8 mouse cellular contexts compared by ENCODE assay signal in genomic region chrX:7764657-7765280, GRCm38 (mm10). TPM values are rescaled to one million over a fixed set of nuclear protein-coding genes. Genes with fewer than 3 reads are reported as not detected.
DNase-seq lines count a peak whose midpoint lies in the region; ATAC-seq and TF ChIP-seq lines count a peak whose summit lies in the region.

No protein-coding gene starts in this region.

- no peak for TF ChIP-seq POLR2A in MEL (IDR thresholded peaks at IDR 0.05; ENCODE audit: control insufficient read depth in 1 of 2, insufficient read depth in 1 of 2, low read depth in 1 of 2, low read length in 2 of 2, poor library complexity in 1 of 2)

- H3K36me3 ChIP-seq in heart, embryonic 14.5 days (ENCODE audit: control insufficient read depth, insufficient read depth, low read length): peaks cover 36% of the 10 kb centered on the region
- peaks cover 13 to 36% of the 10 kb centered on the region in 2 experiments for H3K36me3 ChIP-seq in MEL (ENCODE audit: control insufficient read depth in 1 of 2, insufficient read depth in 2 of 2, low read length in 2 of 2)
- no peaks in the 10 kb centered on the region for H3K36me3 ChIP-seq in hindbrain, embryonic 11.5 days (ENCODE audit: control insufficient read depth, insufficient read depth, low read length)
- H3K36me3 ChIP-seq in midbrain, embryonic 11.5 days (ENCODE audit: control insufficient read depth, insufficient read depth, low read length): no peaks in the 10 kb centered on the region; the same call in 1 of the 2 replicates

- TF ChIP-seq EP300 in MEL (IDR thresholded peaks at IDR 0.05; ENCODE audit: low read depth in 1 of 2, low read length in 2 of 2): no peak

- intact Hi-C loops in heart, postnatal 10 days (cut with DNase I): no loop called here
- intact Hi-C loops in left cerebral cortex, postnatal 25 days (cut with DNase I): loop anchor here (2.0 kb wide), 1 partner anchor 26 kb away; no protein-coding TSS in a partner anchor

- H3K27me3 ChIP-seq in heart, embryonic 14.5 days (ENCODE audit: control insufficient read depth, insufficient read depth, low read length): no peaks in the 10 kb centered on the region
- H3K27me3 ChIP-seq in MEL (ENCODE audit: control insufficient read depth in 1 of 2, insufficient read depth in 2 of 2, low read length in 2 of 2): no peaks in the 10 kb centered on the region
- H3K27me3 ChIP-seq in hindbrain, embryonic 11.5 days (ENCODE audit: control insufficient read depth, insufficient read depth, low read length): no peaks in the 10 kb centered on the region
- no peaks in the 10 kb centered on the region for H3K27me3 ChIP-seq in midbrain, embryonic 11.5 days (ENCODE audit: control insufficient read depth, insufficient read depth, low read length)

- TF ChIP-seq CTCF in MEL (IDR thresholded peaks at IDR 0.05 in 2 of 3, conservative IDR thresholded peaks at IDR 0.05 in 1 of 3; ENCODE audit: control insufficient read depth in 1 of 3, insufficient read depth in 1 of 3, low read depth in 2 of 3, low read length in 3 of 3, poor library complexity in 1 of 3, severe bottlenecking in 1 of 3): no peak

- peak overlapping the region; percentile 66 to 89 for H3K4me3 ChIP-seq in heart, embryonic 14.5 days (ENCODE audit: control insufficient read depth in 1 of 2, insufficient read depth in 1 of 2, low read depth in 1 of 2, low read length in 2 of 2)
- peak overlapping the region; percentile 72 to 75 for H3K4me3 ChIP-seq in MEL (ENCODE audit: control insufficient read depth in 1 of 2, insufficient read depth in 1 of 2, low read depth in 2 of 2, low read length in 2 of 2)
- H3K4me3 ChIP-seq in hindbrain, embryonic 11.5 days (ENCODE audit: low read depth, low read length): peak overlapping the region; percentile 65
- H3K4me3 ChIP-seq in midbrain, embryonic 11.5 days (ENCODE audit: low read depth, low read length): peak overlapping the region; percentile 63

- peak overlapping the region; percentile 73 for H3K4me2 ChIP-seq in heart, embryonic 14.5 days (ENCODE audit: low read length)
- peak overlapping the region; percentile 64 for H3K4me2 ChIP-seq in hindbrain, embryonic 11.5 days (replicated peaks; ENCODE audit: low read depth, low read length)
- H3K4me2 ChIP-seq in midbrain, embryonic 11.5 days: peak overlapping the region; percentile 62

- peaks cover 18% of the 10 kb centered on the region for H3K79me2 ChIP-seq in MEL (ENCODE audit: control insufficient read depth, insufficient read depth, low read length, poor library complexity)

- DNase-seq in heart, postnatal 10 days: no peak
- no peak for DNase-seq in MEL (ENCODE audit: low read depth, low spot score)
- DNase-seq in hindbrain, embryonic 11.5 days (ENCODE audit: low spot score): peak; percentile 5
- DNase-seq in midbrain, embryonic 11.5 days (ENCODE audit: low spot score, missing footprints): peak; percentile 84
- no peak for DNase-seq in left cerebral cortex, postnatal 25 days (ENCODE audit: low spot score in 2 of 2)
- no peak for DNase-seq in left cerebral cortex, adult 8-10 months (ENCODE audit: low spot score in 2 of 2)
- no peak for DNase-seq in layer of hippocampus, adult 8-10 months (ENCODE audit: low spot score in 2 of 2)

- no peak for ATAC-seq in heart, embryonic 14.5 days (ENCODE audit: insufficient number of reproducible peaks, insufficient read depth, low FRiP score, low read depth)
- no peak for ATAC-seq in hindbrain, embryonic 11.5 days (ENCODE audit: low FRiP score)
- ATAC-seq in midbrain, embryonic 11.5 days (ENCODE audit: low FRiP score): no peak

- no peak for TF ChIP-seq RAD21 in MEL (IDR thresholded peaks at IDR 0.05; ENCODE audit: low read depth, low read length)

- H3K27ac ChIP-seq in heart, embryonic 14.5 days (replicated peaks in 1 of 2; ENCODE audit: control insufficient read depth in 1 of 2, insufficient read depth in 1 of 2, low read depth in 2 of 2, low read length in 2 of 2): no peak overlapping the region; a peak in 1 of 4 replicates
- peak overlapping the region; percentile 86 for H3K27ac ChIP-seq in MEL (ENCODE audit: control insufficient read depth, low read depth, low read length)
- no peak overlapping the region for H3K27ac ChIP-seq in hindbrain, embryonic 11.5 days (ENCODE audit: low read depth, low read length)
- H3K27ac ChIP-seq in midbrain, embryonic 11.5 days (ENCODE audit: low read depth, low read length): no peak overlapping the region

- H3K4me1 ChIP-seq in heart, embryonic 14.5 days (ENCODE audit: control insufficient read depth in 2 of 2, insufficient read depth in 2 of 2, low read length in 2 of 2): peaks cover 2 to 20% of the 10 kb centered on the region in 2 experiments; a peak in 3 of 4 replicates
- H3K4me1 ChIP-seq in MEL (ENCODE audit: control insufficient read depth in 1 of 2, insufficient read depth in 2 of 2, low read length in 2 of 2): peaks cover 25 to 40% of the 10 kb centered on the region in 2 experiments
- H3K4me1 ChIP-seq in hindbrain, embryonic 11.5 days (replicated peaks; ENCODE audit: control insufficient read depth, insufficient read depth, low read length): no peaks in the 10 kb centered on the region
- peaks cover 10% of the 10 kb centered on the region for H3K4me1 ChIP-seq in midbrain, embryonic 11.5 days (ENCODE audit: control insufficient read depth, insufficient read depth, low read length)

- H3K9me3 ChIP-seq in heart, embryonic 14.5 days (ENCODE audit: control insufficient read depth, low read length): no peaks in the 10 kb centered on the region
- H3K9me3 ChIP-seq in MEL (replicated peaks; ENCODE audit: insufficient read depth, low read length): no peaks in the 10 kb centered on the region
- no peaks in the 10 kb centered on the region for H3K9me3 ChIP-seq in hindbrain, embryonic 11.5 days (ENCODE audit: control insufficient read depth, low read length)
- H3K9me3 ChIP-seq in midbrain, embryonic 11.5 days (ENCODE audit: control insufficient read depth, low read length): no peaks in the 10 kb centered on the region

- H3K9ac ChIP-seq in heart, embryonic 14.5 days (ENCODE audit: low read length): peak overlapping the region; percentile 84; the same call in 1 of the 2 replicates
- H3K9ac ChIP-seq in MEL (ENCODE audit: control insufficient read depth, low read depth, low read length, poor library complexity, severe bottlenecking): peak overlapping the region; percentile 60
- no peak overlapping the region; the same call in 1 of the 2 replicates for H3K9ac ChIP-seq in hindbrain, embryonic 11.5 days (ENCODE audit: low read depth, low read length)
- peak overlapping the region; percentile 45; the same call in 1 of the 2 replicates for H3K9ac ChIP-seq in midbrain, embryonic 11.5 days (ENCODE audit: low read length)

- 19% methylated on average over 9 of the region's 9 CpGs for WGBS in heart, embryonic 14.5 days
- WGBS in hindbrain, embryonic 11.5 days: 17% methylated on average over 9 of the region's 9 CpGs
- 10% methylated on average over 9 of the region's 9 CpGs for WGBS in midbrain, embryonic 11.5 days

RNA-seq across cellular contexts. Expression of gene Tfe3, which starts 2.4 kb away (rescaled TPM):
- 13.1 and 14.5 TPM in 2 replicates for polyA plus RNA-seq in heart, embryonic 14.5 days (2014; fragmentation: Nextera tagmentation; extraction: Ambion mirVana)
- total RNA-seq in heart, postnatal 10 days (2021): 10 to 100 TPM; 17.4 to 19.0 TPM
- total RNA-seq in MEL (2012; rRNA removed): 20.6 and 23.4 TPM in 2 replicates
- polyA plus RNA-seq in MEL (2012; ENCODE audit: insufficient read depth in 1 of 2, insufficient read length in 2 of 2, low read depth in 1 of 2, low replicate concordance in 2 of 2, missing spikeins in 1 of 2): 10 to 100 TPM in 1 of 2 experiments, not detected in 1; 64.7 TPM
- 18.5 and 21.7 TPM in 2 replicates for polyA plus RNA-seq in hindbrain, embryonic 11.5 days (2014; fragmentation: Nextera tagmentation; extraction: Ambion mirVana)
- 19.4 and 20.6 TPM in 2 replicates for polyA plus RNA-seq in midbrain, embryonic 11.5 days (2014; fragmentation: Nextera tagmentation; extraction: Ambion mirVana)
- total RNA-seq in left cerebral cortex, postnatal 25 days (2021): 10 to 100 TPM; 29.9 to 36.0 TPM
- total RNA-seq in left cerebral cortex, adult 8-10 months (2022): 10 to 100 TPM; 34.5 to 36.0 (median 35.1) TPM
- 10 to 100 TPM; 31.8 to 34.9 (median 32.7) TPM for total RNA-seq in layer of hippocampus, adult 8-10 months (2022)

RNA-seq across cellular contexts. Expression of gene Ccdc120, which starts 14.1 kb away (rescaled TPM):
- 4.7 and 5.9 TPM in 2 replicates for polyA plus RNA-seq in heart, embryonic 14.5 days (2014; fragmentation: Nextera tagmentation; extraction: Ambion mirVana)
- 1 to 10 TPM; 1.4 to 1.7 TPM for total RNA-seq in heart, postnatal 10 days (2021)
- total RNA-seq in MEL (2012; rRNA removed): 3.9 and 5.8 TPM in 2 replicates
- 10 to 100 TPM in 1 of 2 experiments, not detected in 1; 12.2 TPM for polyA plus RNA-seq in MEL (2012; ENCODE audit: insufficient read depth in 1 of 2, insufficient read length in 2 of 2, low read depth in 1 of 2, low replicate concordance in 2 of 2, missing spikeins in 1 of 2)
- polyA plus RNA-seq in hindbrain, embryonic 11.5 days (2014; fragmentation: Nextera tagmentation; extraction: Ambion mirVana): 19.9 and 21.5 TPM in 2 replicates
- 15.8 and 24.1 TPM in 2 replicates for polyA plus RNA-seq in midbrain, embryonic 11.5 days (2014; fragmentation: Nextera tagmentation; extraction: Ambion mirVana)
- total RNA-seq in left cerebral cortex, postnatal 25 days (2021): 10 to 100 TPM; 19.5 to 22.1 TPM
- total RNA-seq in left cerebral cortex, adult 8-10 months (2022): 10 to 100 TPM; 15.7 to 26.0 (median 17.6) TPM
- 10 to 100 TPM; 12.4 to 21.4 (median 17.2) TPM for total RNA-seq in layer of hippocampus, adult 8-10 months (2022)

RNA-seq across cellular contexts. Expression of gene Gripap1, which starts 24.8 kb away (rescaled TPM):
- 25.0 and 26.6 TPM in 2 replicates for polyA plus RNA-seq in heart, embryonic 14.5 days (2014; fragmentation: Nextera tagmentation; extraction: Ambion mirVana)
- 10 to 100 TPM; 27.7 to 30.2 TPM for total RNA-seq in heart, postnatal 10 days (2021)
- total RNA-seq in MEL (2012; rRNA removed): 36.2 and 40.5 TPM in 2 replicates
- 100 to 1,000 TPM in 1 of 2 experiments, 10 to 100 TPM in 1; 84.6 to 244 TPM for polyA plus RNA-seq in MEL (2012; ENCODE audit: insufficient read depth in 1 of 2, insufficient read length in 2 of 2, low read depth in 1 of 2, low replicate concordance in 2 of 2, missing spikeins in 1 of 2)
- polyA plus RNA-seq in hindbrain, embryonic 11.5 days (2014; fragmentation: Nextera tagmentation; extraction: Ambion mirVana): 46.1 and 53.6 TPM in 2 replicates
- 51.7 and 52.0 TPM in 2 replicates for polyA plus RNA-seq in midbrain, embryonic 11.5 days (2014; fragmentation: Nextera tagmentation; extraction: Ambion mirVana)
- total RNA-seq in left cerebral cortex, postnatal 25 days (2021): 100 to 1,000 TPM in 1 of 2 experiments, 10 to 100 TPM in 1; 99.6 to 105 TPM
- 100 to 1,000 TPM; 106 to 111 (median 107) TPM for total RNA-seq in left cerebral cortex, adult 8-10 months (2022)
- total RNA-seq in layer of hippocampus, adult 8-10 months (2022): 100 to 1,000 TPM in 3 of 4 experiments, 10 to 100 TPM in 1; 97.8 to 120 (median 109) TPM

RNA-seq across cellular contexts. Expression of gene Praf2, which starts 36.5 kb away (rescaled TPM):
- polyA plus RNA-seq in heart, embryonic 14.5 days (2014; fragmentation: Nextera tagmentation; extraction: Ambion mirVana): 36.3 and 40.8 TPM in 2 replicates
- total RNA-seq in heart, postnatal 10 days (2021): 10 to 100 TPM in 1 of 2 experiments, 1 to 10 TPM in 1; 9.4 to 10.6 TPM
- total RNA-seq in MEL (2012; rRNA removed): 19.1 and 23.0 TPM in 2 replicates
- polyA plus RNA-seq in MEL (2012; ENCODE audit: insufficient read depth in 1 of 2, insufficient read length in 2 of 2, low read depth in 1 of 2, low replicate concordance in 2 of 2, missing spikeins in 1 of 2): 10 to 100 TPM in 1 of 2 experiments, not detected in 1; 60.1 TPM
- 98.3 and 108 TPM in 2 replicates for polyA plus RNA-seq in hindbrain, embryonic 11.5 days (2014; fragmentation: Nextera tagmentation; extraction: Ambion mirVana)
- 97.5 and 106 TPM in 2 replicates for polyA plus RNA-seq in midbrain, embryonic 11.5 days (2014; fragmentation: Nextera tagmentation; extraction: Ambion mirVana)
- 100 to 1,000 TPM in 1 of 2 experiments, 10 to 100 TPM in 1; 99.9 to 103 TPM for total RNA-seq in left cerebral cortex, postnatal 25 days (2021)
- total RNA-seq in left cerebral cortex, adult 8-10 months (2022): 100 to 1,000 TPM in 3 of 4 experiments, 10 to 100 TPM in 1; 93.3 to 107 (median 103) TPM
- 100 to 1,000 TPM in 2 of 4 experiments, 10 to 100 TPM in 2; 90.4 to 101 (median 96.8) TPM for total RNA-seq in layer of hippocampus, adult 8-10 months (2022)

RNA-seq across cellular contexts. Expression of gene Gm45208, which starts 42.7 kb away (rescaled TPM):
- not detected in 2 replicates for polyA plus RNA-seq in heart, embryonic 14.5 days (2014; fragmentation: Nextera tagmentation; extraction: Ambion mirVana)
- total RNA-seq in heart, postnatal 10 days (2021): not detected
- total RNA-seq in MEL (2012; rRNA removed): 0.36 TPM in 1 of 2 replicates, not detected in the other
- 10 to 100 TPM in 1 of 2 experiments, not detected in 1; 11.0 TPM for polyA plus RNA-seq in MEL (2012; ENCODE audit: insufficient read depth in 1 of 2, insufficient read length in 2 of 2, low read depth in 1 of 2, low replicate concordance in 2 of 2, missing spikeins in 1 of 2)
- polyA plus RNA-seq in hindbrain, embryonic 11.5 days (2014; fragmentation: Nextera tagmentation; extraction: Ambion mirVana): not detected in 2 replicates
- 0.22 TPM in 1 of 2 replicates, not detected in the other for polyA plus RNA-seq in midbrain, embryonic 11.5 days (2014; fragmentation: Nextera tagmentation; extraction: Ambion mirVana)
- total RNA-seq in left cerebral cortex, postnatal 25 days (2021): not detected
- under 1 TPM in 1 of 4 experiments, not detected in 3; 0.74 TPM for total RNA-seq in left cerebral cortex, adult 8-10 months (2022)
- total RNA-seq in layer of hippocampus, adult 8-10 months (2022): not detected

Comparison
In these comparisons a context has a peak if more than half of its experiments do, and no peak if none do; other contexts are left out.
1. DNase-seq: peak in hindbrain, embryonic 11.5 days (single experiment) and midbrain, embryonic 11.5 days (single experiment); none in heart, postnatal 10 days (0 of 2), MEL (single experiment), left cerebral cortex, postnatal 25 days (0 of 2), left cerebral cortex, adult 8-10 months (0 of 2) and layer of hippocampus, adult 8-10 months (0 of 2).
2. Peak in every context shown above with its lines, with median percentiles within 50 percentile points of each other: H3K4me2 ChIP-seq and H3K4me3 ChIP-seq.